Mouse (Mus musculus) forebrain, postnatal 0 days (tissue): Measurements from ENCODE around the gene Supt20. TPM values are rescaled to one million over a fixed set of nuclear protein-coding genes. Genes with fewer than 3 reads are reported as not detected.

Source experiments
- ATAC-seq: fragments of 200-750 bp; cut with Nextera tagmentation; 2 replicates; pipeline ENCODE4 v1.8.0; 2017; ENCODE audit warnings: mild to moderate bottlenecking, moderate library complexity
- DNase-seq: peaks from one replicate; pipeline ENCODE4 v3.0.0-alpha.2; 2015
- H3K27ac ChIP-seq: fragments of 300-500 bp; sonication (generic); 2 replicates; pipeline ENCODE4 v1.5.1; 2014; ENCODE audit warnings: low read depth, mild to moderate bottlenecking, antibody characterized with exemption, low read length, moderate library complexity, mixed read lengths
- H3K27me3 ChIP-seq: fragments of 300-500 bp; sonication (generic); 2 replicates; pipeline ENCODE4 v1.6.1; 2014; ENCODE audit warnings: mild to moderate bottlenecking, low read length, mixed read lengths; ENCODE audit not compliant: insufficient read depth
- H3K36me3 ChIP-seq: fragments of 300-500 bp; sonication (generic); 2 replicates; pipeline ENCODE4 v1.6.1; 2014; ENCODE audit warnings: mild to moderate bottlenecking, moderate library complexity; ENCODE audit not compliant: insufficient read depth
- H3K4me1 ChIP-seq: fragments of 300-500 bp; sonication (generic); 2 replicates; pipeline ENCODE4 v1.6.1; 2014; ENCODE audit warnings: antibody characterized with exemption; ENCODE audit not compliant: insufficient read depth
- H3K4me2 ChIP-seq: fragments of 300-500 bp; sonication (generic); 2 replicates; pipeline ENCODE4 v1.6.1; 2014; ENCODE audit warnings: low read depth, mild to moderate bottlenecking, moderate library complexity
- H3K4me3 ChIP-seq: fragments of 300-500 bp; sonication (generic); 2 replicates; pipeline ENCODE4 v1.5.1; 2014; ENCODE audit warnings: low read depth, low read length, mixed read lengths
- H3K9ac ChIP-seq: fragments of 300-500 bp; sonication (generic); 2 replicates; pipeline ENCODE4 v1.6.1; 2014; ENCODE audit warnings: mild to moderate bottlenecking
- H3K9me3 ChIP-seq: fragments of 300-500 bp; sonication (generic); 2 replicates; pipeline ENCODE4 v1.6.1; 2016; ENCODE audit warnings: low read length
- CTCF ChIP-seq: sonication (generic); IDR thresholded peaks from 2 replicates; pipeline ENCODE4 v1.5.1; 2016; ENCODE audit warnings: antibody characterized with exemption, control low read depth, low read depth
- WGBS: fragments of 180-500 bp; shearing (Covaris S2); extraction: QIAGEN DNeasy Blood & Tissue Kit; methylation state at CpG from one replicate; pipeline ENCODE4 v1.1.7; 2014; 5-methylcytosine and 5-hydroxymethylcytosine counted together
- polyA plus RNA-seq: library from polyadenylated mRNA; unstranded; fragments of >200 nt; fragmentation: Nextera tagmentation; extraction: Ambion mirVana; gene quantifications from 2 replicates; pipeline ENCODE4 v1.2.1, GENCODE M21; 2015
- total RNA-seq: library from RNA; depleted of rRNA; stranded (reverse); fragments of >200 nt; gene quantifications from 2 replicates; pipeline ENCODE4 v1.2.3, GENCODE M21; 2014

Gene Supt20
- total and polyA plus RNA-seq, 2 experiments from 2014 or later: 50.7 to 53.1 TPM

DNA sequence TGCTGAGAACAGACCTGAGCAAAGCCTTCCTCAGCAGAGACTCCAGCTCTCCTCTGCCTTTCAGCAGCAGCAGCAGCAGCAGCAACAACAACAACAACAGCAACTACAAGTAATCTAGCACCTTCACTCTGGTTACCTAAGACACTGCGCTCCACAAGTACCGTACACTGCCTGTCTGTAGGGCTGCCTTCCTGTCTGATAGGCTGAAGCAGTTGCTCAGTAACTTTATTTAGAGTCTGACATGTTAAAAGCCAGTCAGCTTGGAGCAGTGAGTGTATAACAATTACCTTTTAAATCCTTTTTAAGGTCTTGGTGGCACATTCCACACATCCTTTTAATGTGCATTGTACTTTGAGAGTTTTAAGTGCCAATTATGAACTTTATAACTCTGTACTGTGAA is 35.0 kb downstream of the Supt20 start:
- no peak for TF ChIP-seq CTCF
- Histone ChIP-seq H3K27ac (no peak overlapping the region), H3K36me3 (peaks cover 72% of the 10 kb centered on the region), H3K4me1 (no peaks in the 10 kb centered on the region), H3K9me3 (no peaks in the 10 kb centered on the region), H3K4me3 (no peak overlapping the region), H3K9ac (no peak overlapping the region), H3K27me3 (no peaks in the 10 kb centered on the region), H3K4me2 (no peak overlapping the region)
- 95% methylated on average over 2 of the region's 2 CpGs for WGBS
- no peak for DNase-seq
- ATAC-seq: no peak

DNA sequence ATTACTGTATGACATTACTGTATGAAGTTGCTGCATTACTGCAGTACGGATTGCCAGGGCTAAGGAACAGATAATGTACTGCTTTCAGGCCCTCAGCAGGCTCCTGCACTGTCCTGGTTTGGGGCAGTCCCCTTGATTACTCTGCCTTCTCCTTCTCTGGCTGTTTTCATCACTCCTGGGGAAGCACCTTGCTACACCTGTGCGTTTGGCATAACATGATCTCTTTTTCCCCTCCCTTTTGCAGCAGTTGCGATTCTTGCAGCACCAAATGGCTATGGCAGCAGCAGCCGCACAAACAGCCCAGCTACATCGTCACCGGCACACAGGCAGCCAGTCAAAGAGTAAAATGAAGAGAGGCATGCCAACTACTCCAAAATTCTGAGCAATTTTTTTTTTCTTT is 35.5 kb downstream of the Supt20 start:
- Histone ChIP-seq H3K4me2 (no peak overlapping the region), H3K4me1 (no peaks in the 10 kb centered on the region), H3K27ac (no peak overlapping the region), H3K4me3 (no peak overlapping the region), H3K36me3 (peaks cover 72% of the 10 kb centered on the region), H3K27me3 (no peaks in the 10 kb centered on the region), H3K9me3 (no peaks in the 10 kb centered on the region), H3K9ac (no peak overlapping the region)
- ATAC-seq: no peak
- 89% methylated on average over 6 of the region's 6 CpGs for WGBS
- no peak for TF ChIP-seq CTCF
- no peak for DNase-seq

DNA sequence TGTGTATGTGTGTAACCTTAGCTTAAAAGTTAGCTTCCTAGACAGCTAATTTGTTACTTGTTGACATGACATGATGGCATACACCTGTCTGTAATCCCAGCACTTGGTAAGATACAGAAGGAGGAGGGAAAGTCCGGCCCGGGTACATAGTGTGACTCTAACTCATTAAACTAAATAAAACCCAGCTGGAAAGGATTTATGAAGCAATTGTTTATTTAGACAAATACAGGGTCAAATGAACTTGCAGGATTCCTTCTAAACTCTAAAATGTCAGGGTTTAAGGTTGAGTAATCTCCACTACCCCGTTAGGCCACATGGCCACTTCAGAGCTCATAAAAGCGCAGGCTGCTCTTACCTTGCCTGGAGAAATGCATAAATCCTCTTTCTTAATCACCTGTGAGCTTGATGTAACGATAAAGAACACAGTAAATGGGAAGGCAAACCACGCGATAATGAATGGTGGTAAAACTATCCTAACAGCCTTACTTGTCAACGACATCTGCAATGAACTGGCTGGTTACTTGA is 39.1 kb downstream of the Supt20 start:
- WGBS: 85% methylated on average over 8 of the region's 8 CpGs
- Histone ChIP-seq H3K27me3 (no peaks in the 10 kb centered on the region), H3K9ac (no peak overlapping the region), H3K4me1 (peaks cover 9% of the 10 kb centered on the region; the same call in 1 of the 2 replicates), H3K4me2 (no peak overlapping the region), H3K27ac (no peak overlapping the region), H3K36me3 (peaks cover 61% of the 10 kb centered on the region), H3K9me3 (no peaks in the 10 kb centered on the region), H3K4me3 (no peak overlapping the region)
- no peak for TF ChIP-seq CTCF
- ATAC-seq (no peak), DNase-seq (no peak)

DNA sequence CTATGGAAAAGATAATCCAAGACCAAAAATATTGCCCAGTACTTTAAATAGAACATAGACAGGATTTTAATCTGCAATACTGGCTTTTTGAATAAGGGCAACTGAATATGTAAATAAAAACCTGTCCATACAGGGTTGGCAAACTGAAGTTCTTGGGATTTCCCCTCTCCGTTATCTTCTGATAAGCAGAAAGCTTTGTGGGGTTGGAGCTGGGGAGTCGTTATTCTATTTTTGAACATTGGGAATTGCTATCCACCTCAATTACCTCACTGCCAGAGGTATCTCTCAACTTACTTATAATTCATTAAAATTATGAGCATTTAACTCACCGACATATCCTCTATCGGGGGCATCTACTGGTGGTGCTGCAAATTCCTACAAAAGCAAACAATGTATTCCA is 39.8 kb downstream of the Supt20 start:
- H3K36me3 ChIP-seq: peaks cover 54% of the 10 kb centered on the region
- no peak overlapping the region for H3K9ac ChIP-seq
- ATAC-seq (no peak), DNase-seq (no peak)
- H3K4me2 ChIP-seq: no peak overlapping the region
- H3K4me3 ChIP-seq: no peak overlapping the region
- H3K4me1 ChIP-seq: peaks cover 9% of the 10 kb centered on the region; the same call in 1 of the 2 replicates
- no peaks in the 10 kb centered on the region for H3K27me3 ChIP-seq
- no peaks in the 10 kb centered on the region for H3K9me3 ChIP-seq
- WGBS: 90% methylated on average over 4 of the region's 4 CpGs
- no peak overlapping the region for H3K27ac ChIP-seq
- TF ChIP-seq CTCF: no peak

DNA sequence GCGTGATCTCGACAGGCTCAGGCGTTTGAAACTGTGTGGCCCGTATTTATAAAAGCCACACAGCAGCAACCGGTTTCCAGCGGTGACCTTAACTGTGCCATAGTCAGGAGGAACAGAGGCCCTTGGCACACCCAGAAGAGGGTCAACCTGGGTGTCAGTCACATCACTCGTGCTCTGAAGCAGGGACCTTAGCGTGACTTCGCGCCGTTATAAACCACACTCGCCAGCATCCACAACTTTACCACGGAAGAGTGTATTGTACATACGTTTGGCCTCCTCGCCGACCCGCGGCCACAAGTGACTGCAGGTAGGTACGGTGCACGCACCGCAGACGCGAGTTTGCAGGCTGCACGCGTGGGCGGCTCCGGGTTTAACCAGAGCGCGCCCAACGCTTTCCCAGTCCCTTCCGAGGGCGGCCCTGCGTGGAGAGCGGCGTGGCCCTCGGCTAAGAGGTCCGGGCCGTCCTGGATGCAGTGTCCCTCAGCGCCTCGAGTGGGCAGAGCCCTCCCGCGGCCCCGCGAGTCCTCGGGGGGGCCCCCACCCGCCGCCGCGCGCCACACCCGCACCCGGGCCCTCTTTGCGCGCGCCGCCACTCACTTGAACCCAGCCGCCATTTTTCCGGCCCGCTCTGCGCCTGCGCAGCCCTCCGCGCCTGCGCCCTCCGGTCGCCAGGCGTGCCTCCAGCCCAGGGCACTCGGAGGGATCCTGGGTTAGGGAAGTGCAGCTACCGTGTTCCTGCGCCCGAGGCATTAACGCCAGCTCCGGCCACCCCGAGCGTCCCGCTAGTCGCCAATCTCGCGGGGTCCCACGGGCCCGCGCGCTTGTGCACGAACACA is 42.0 kb downstream of the Supt20 start:
- no peak for TF ChIP-seq CTCF
- H3K36me3 ChIP-seq: peaks cover 42% of the 10 kb centered on the region
- H3K4me3 ChIP-seq: peak overlapping the region; percentile 69
- peak overlapping the region; percentile 70 for H3K4me2 ChIP-seq
- H3K27me3 ChIP-seq: no peaks in the 10 kb centered on the region
- H3K27ac ChIP-seq: peak overlapping the region; percentile 95
- ATAC-seq (peak; percentile 95), DNase-seq (peak; percentile 94)
- H3K4me1 ChIP-seq: peaks cover 9% of the 10 kb centered on the region; the same call in 1 of the 2 replicates
- H3K9ac ChIP-seq: peak overlapping the region; percentile 98
- WGBS: under 1% methylated on average over 75 of the region's 84 CpGs
- no peaks in the 10 kb centered on the region for H3K9me3 ChIP-seq

DNA sequence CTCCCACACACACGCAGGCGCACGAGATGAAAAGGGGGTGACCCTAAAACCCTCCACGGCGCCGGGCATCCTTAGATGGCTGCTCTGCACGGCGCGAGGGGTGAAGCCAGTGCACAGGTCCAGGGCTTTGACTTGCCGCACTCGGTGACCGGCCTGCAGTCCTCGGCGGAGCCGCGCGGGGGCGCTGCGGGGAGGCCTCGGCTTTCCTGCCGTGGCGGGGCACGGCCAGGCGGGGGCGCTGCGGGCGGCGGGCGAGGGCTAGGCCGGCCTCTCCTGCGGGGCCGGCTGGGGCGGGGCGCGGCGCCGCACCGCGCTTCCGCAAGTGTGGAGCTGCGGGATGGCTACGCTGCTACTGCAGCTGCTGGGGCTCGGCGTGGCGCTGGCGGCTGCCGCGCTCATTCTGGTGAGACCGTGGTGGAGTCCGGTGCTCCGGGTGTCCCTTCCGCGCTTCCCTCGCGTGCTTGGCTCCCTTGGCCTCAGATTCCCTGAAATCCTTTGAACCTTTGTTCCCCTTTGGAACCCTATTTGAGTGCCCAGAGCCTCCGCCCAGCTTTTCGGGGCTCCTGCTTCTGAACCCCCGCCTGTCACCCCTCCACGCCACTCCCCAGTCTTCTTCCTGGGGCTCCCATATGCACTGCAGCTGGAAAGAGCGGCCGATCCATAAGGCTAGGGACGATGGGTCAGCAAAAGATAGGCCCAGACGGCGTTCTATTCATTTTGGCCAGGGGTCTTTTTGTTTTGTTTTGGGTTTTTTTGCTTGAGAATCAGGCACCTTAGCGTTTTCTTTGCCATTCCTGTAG is 42.8 kb downstream of the Supt20 start, which contains the start of the genes Exosc8 and Alg5:
Gene Exosc8, minus strand, starts transcription at position 147 of the 800 bp plus-strand sequence.
Gene Alg5, plus strand, starts transcription at position 293 of the 800 bp plus-strand sequence.
- H3K4me2 ChIP-seq: peak within 1 kb of the TSS; percentile 70
- H3K4me3 ChIP-seq: peak within 1 kb of the TSS; percentile 69
- WGBS: under 1% methylated on average over 59 of the region's 65 CpGs
- peak; percentile 93 for ATAC-seq
- peaks cover 36% of the 10 kb centered on the region for H3K36me3 ChIP-seq
- H3K9ac ChIP-seq: peak within 1 kb of the TSS; percentile 98
- H3K4me1 ChIP-seq: peaks cover 9% of the 10 kb centered on the region; the same call in 1 of the 2 replicates
- peak; percentile 91 for DNase-seq
- TF ChIP-seq CTCF: peak; percentile 92
- H3K27me3 ChIP-seq: no peaks in the 10 kb centered on the region
- H3K27ac ChIP-seq: peak within 1 kb of the TSS; percentile 95
- no peaks in the 10 kb centered on the region for H3K9me3 ChIP-seq
